Comparison of ENCODE assay signal across 18 mouse cellular contexts in genomic region chr16:6736566-6736965, GRCm38 (mm10).
DNase-seq lines count a peak whose midpoint lies in the region; TF ChIP-seq lines count a peak whose summit lies in the region.
"Had no signal": no experiment of that assay in that cellular context is flagged by ENCODE, and none has a peak within 500 bp of the region (broad histone marks: within the 10 kb centered on the region; RNA-seq: fewer than 3 reads in every experiment).

No protein-coding gene starts in this region.

- intact Hi-C loops in left cerebral cortex, postnatal 25 days (cut with DNase I), result loop anchor here (5.0 to 10.0 kb wide), 2 partner anchors 182 to 209 kb away; no protein-coding TSS in a partner anchor

- peak; percentile 55 for DNase-seq in layer of hippocampus, adult 11-12 months (ENCODE audit: low spot score)
- no peak for DNase-seq in layer of hippocampus, postnatal 10 days (ENCODE audit: low spot score in 2 of 2)
- peak; percentile 86 for DNase-seq in brain, adult 2 months (ENCODE audit: low read depth, low spot score)
- DNase-seq in brain, embryonic 14.5 days (ENCODE audit: low read depth), result peak; percentile 71
- peak; percentile 25 to 86 for DNase-seq in left cerebral cortex, postnatal 25 days (ENCODE audit: low spot score in 2 of 2)
- DNase-seq in kidney, postnatal 25 days, result no peak
- no peak for DNase-seq in gastrocnemius, postnatal 25 days
- DNase-seq: adrenal gland, adult 2 months; cerebellum, adult 8-10 months; cerebellum, postnatal 36 days; gastrocnemius, postnatal 36 days; heart, adult 2 months; heart, postnatal 14 days; kidney, postnatal 4 days; liver, embryonic 13.5 days; lung, embryonic 14.5 days; thymus, adult 2 months; thymus, postnatal 4 days had no signal

- TF ChIP-seq POLR2A in brain, embryonic 14.5 days (IDR thresholded peaks at IDR 0.05; ENCODE audit: borderline replicate concordance, extremely low read depth, insufficient read depth, insufficient read length, poor library complexity, severe bottlenecking), result no peak

- TF ChIP-seq CTCF in brain, embryonic 14.5 days (IDR thresholded peaks at IDR 0.05; ENCODE audit: borderline replicate concordance, extremely low read depth, insufficient read depth, insufficient read length), result no peak

Comparison
In these comparisons a context has a peak if more than half of its experiments do, and no peak if none do; other contexts are left out.
1. DNase-seq: peak in layer of hippocampus, adult 11-12 months (single experiment), brain, adult 2 months (single experiment), brain, embryonic 14.5 days (single experiment) and left cerebral cortex, postnatal 25 days (2 of 2); none in layer of hippocampus, postnatal 10 days (0 of 2), kidney, postnatal 25 days (0 of 2) and gastrocnemius, postnatal 25 days (single experiment).